Mouse (Mus musculus) megakaryocyte, embryonic 14.5 days (primary cell): ENCODE measurements around the gene Hoxa11.

ENCODE experiments used
- FLI1 ChIP-seq: IDR thresholded peaks from 2 replicates; pipeline ENCODE4 v1.6.1; 2012; ENCODE audit warnings: low read length, inconsistent platforms, mixed read lengths
- GATA1 ChIP-seq: IDR thresholded peaks from 3 replicates; pipeline ENCODE4 v1.6.1; 2012; ENCODE audit warnings: mixed read lengths, low read length, inconsistent platforms, borderline replicate concordance

GRCm38 (mm10) chr6:52281084-52281483 is 35.5 kb upstream of the Hoxa11 start:
- TF ChIP-seq GATA1 (no peak), FLI1 (no peak)
